Comparison of ENCODE assay signal across 8 mouse cellular contexts in the genomic region with DNA sequence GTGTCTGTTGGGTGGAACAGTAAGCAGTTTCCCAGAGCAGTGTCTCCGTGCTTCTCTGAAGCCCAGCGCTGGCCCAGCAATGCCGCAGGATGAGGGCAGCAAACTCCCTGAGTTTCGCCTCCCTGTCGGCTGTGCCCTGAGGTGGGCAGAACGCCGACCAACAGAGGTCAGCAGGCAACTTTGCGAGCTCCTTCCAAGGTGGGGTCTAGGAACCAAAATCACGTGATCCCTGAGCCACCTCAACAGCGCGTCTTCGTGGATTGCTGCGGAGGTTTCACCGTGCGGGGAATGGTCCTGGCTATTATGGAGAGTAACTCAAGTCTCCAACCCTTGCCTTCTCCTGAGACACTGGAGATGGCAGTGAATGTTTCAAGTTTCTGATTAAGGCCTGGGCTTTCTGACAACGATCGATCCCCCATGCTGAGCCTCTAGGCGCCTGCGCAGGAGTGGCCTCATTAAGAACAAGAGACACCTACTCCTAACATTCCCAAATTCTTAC. TPM values are rescaled to one million over a fixed set of nuclear protein-coding genes. Genes with fewer than 3 reads are reported as not detected.
DNase-seq lines count a peak whose midpoint lies in the region; ATAC-seq and TF ChIP-seq lines count a peak whose summit lies in the region.

No protein-coding gene starts in this region.

- no peak for DNase-seq in kidney, adult 9 months
- peak; percentile 32 for DNase-seq in cerebellum, adult 8-10 months
- DNase-seq in heart, postnatal 0 days (ENCODE audit: low spot score): no peak
- no peak for DNase-seq in liver, embryonic 14.5 days (ENCODE audit: low read depth in 3 of 3, low spot score in 3 of 3)
- no peak for DNase-seq in urinary bladder, adult 18-20 months (ENCODE audit: low spot score in 2 of 2)
- DNase-seq in adrenal gland, postnatal 14 days: no peak

- H3K9me3 ChIP-seq in kidney, embryonic 15.5 days (replicated peaks): no peaks in the 10 kb centered on the region
- H3K9me3 ChIP-seq in heart, postnatal 0 days (replicated peaks; ENCODE audit: control insufficient read depth, low read length): no peaks in the 10 kb centered on the region
- no peaks in the 10 kb centered on the region for H3K9me3 ChIP-seq in liver, embryonic 14.5 days (ENCODE audit: control insufficient read depth, low read length)
- H3K9me3 ChIP-seq in stomach, embryonic 15.5 days: no peaks in the 10 kb centered on the region

- no peak for TF ChIP-seq EP300 in heart, postnatal 0 days (IDR thresholded peaks at IDR 0.05; ENCODE audit: low read depth)
- no peak for TF ChIP-seq EP300 in liver, embryonic 14.5 days (IDR thresholded peaks at IDR 0.05; ENCODE audit: low read depth)

- H3K4me3 ChIP-seq in kidney, embryonic 15.5 days (replicated peaks): peak overlapping the region; percentile 34
- peak overlapping the region; percentile 37 for H3K4me3 ChIP-seq in heart, postnatal 0 days (ENCODE audit: low read depth, low read length)
- H3K4me3 ChIP-seq in liver, embryonic 14.5 days (ENCODE audit: insufficient read depth in 1 of 2, low read depth in 2 of 2, low read length in 2 of 2): peak overlapping the region; percentile 8 to 22; a peak in 1 of 4 replicates
- peak overlapping the region; percentile 20 for H3K4me3 ChIP-seq in stomach, embryonic 15.5 days (replicated peaks)

- no peaks in the 10 kb centered on the region for H3K36me3 ChIP-seq in kidney, embryonic 15.5 days
- no peaks in the 10 kb centered on the region for H3K36me3 ChIP-seq in heart, postnatal 0 days (replicated peaks; ENCODE audit: control insufficient read depth, insufficient read depth, low read length)
- no peaks in the 10 kb centered on the region for H3K36me3 ChIP-seq in liver, embryonic 14.5 days (replicated peaks; ENCODE audit: control insufficient read depth, insufficient read depth, low read depth)
- H3K36me3 ChIP-seq in stomach, embryonic 15.5 days: no peaks in the 10 kb centered on the region

- no peaks in the 10 kb centered on the region for H3K27me3 ChIP-seq in kidney, embryonic 15.5 days
- H3K27me3 ChIP-seq in heart, postnatal 0 days (ENCODE audit: control insufficient read depth, insufficient read depth, low read length): no peaks in the 10 kb centered on the region
- H3K27me3 ChIP-seq in liver, embryonic 14.5 days (ENCODE audit: control insufficient read depth, insufficient read depth, low read length): no peaks in the 10 kb centered on the region
- no peaks in the 10 kb centered on the region for H3K27me3 ChIP-seq in stomach, embryonic 15.5 days (replicated peaks)

- peak; percentile 12; the same call in 1 of the 2 replicates for TF ChIP-seq CTCF in heart, postnatal 0 days (IDR thresholded peaks at IDR 0.05; ENCODE audit: low read depth)
- TF ChIP-seq CTCF in liver, embryonic 14.5 days (IDR thresholded peaks at IDR 0.05; ENCODE audit: low read depth): no peak

- 20% methylated on average over 19 of the region's 19 CpGs for WGBS in kidney, embryonic 15.5 days
- 19% methylated on average over 19 of the region's 19 CpGs for WGBS in heart, postnatal 0 days
- 38% methylated on average over 19 of the region's 19 CpGs for WGBS in liver, embryonic 14.5 days (ENCODE audit: insufficient replicate concordance)
- WGBS in stomach, embryonic 15.5 days: 25% methylated on average over 19 of the region's 19 CpGs

- H3K4me1 ChIP-seq in kidney, embryonic 15.5 days: peaks cover 26% of the 10 kb centered on the region
- no peaks in the 10 kb centered on the region for H3K4me1 ChIP-seq in heart, postnatal 0 days (ENCODE audit: control insufficient read depth, insufficient read depth)
- H3K4me1 ChIP-seq in liver, embryonic 14.5 days (replicated peaks; ENCODE audit: control insufficient read depth in 2 of 2, insufficient read depth in 2 of 2, low read length in 1 of 2): no peaks in the 10 kb centered on the region
- no peaks in the 10 kb centered on the region for H3K4me1 ChIP-seq in stomach, embryonic 15.5 days

- ATAC-seq in kidney, embryonic 15.5 days (replicated peaks; ENCODE audit: low FRiP score): peak; percentile 37; the same call in 1 of the 2 replicates
- no peak for ATAC-seq in heart, postnatal 0 days (ENCODE audit: insufficient read depth, low read depth)
- ATAC-seq in liver, embryonic 14.5 days (ENCODE audit: insufficient read depth): no peak
- 0 out of 2 replicates have a peak, but pooled peaks have one; percentile 17 for ATAC-seq in stomach, embryonic 15.5 days (ENCODE audit: insufficient read depth, low FRiP score, low read depth)

- H3K27ac ChIP-seq in kidney, embryonic 15.5 days: no peak overlapping the region
- H3K27ac ChIP-seq in heart, postnatal 0 days (ENCODE audit: low read depth): no peak overlapping the region
- no peak overlapping the region for H3K27ac ChIP-seq in liver, embryonic 14.5 days
- no peak overlapping the region for H3K27ac ChIP-seq in stomach, embryonic 15.5 days

- peak overlapping the region; percentile 60 for H3K4me2 ChIP-seq in kidney, embryonic 15.5 days
- H3K4me2 ChIP-seq in heart, postnatal 0 days (ENCODE audit: low read depth, low read length): peak overlapping the region; percentile 73
- H3K4me2 ChIP-seq in liver, embryonic 14.5 days (ENCODE audit: low read depth): peak overlapping the region; percentile 49
- H3K4me2 ChIP-seq in stomach, embryonic 15.5 days: peak overlapping the region; percentile 50

- H3K9ac ChIP-seq in kidney, embryonic 15.5 days: no peak overlapping the region
- no peak overlapping the region for H3K9ac ChIP-seq in heart, postnatal 0 days (replicated peaks; ENCODE audit: low read depth, low read length)
- H3K9ac ChIP-seq in liver, embryonic 14.5 days (replicated peaks): no peak overlapping the region
- H3K9ac ChIP-seq in stomach, embryonic 15.5 days: no peak overlapping the region

RNA-seq across cellular contexts. Expression of a gene that starts 23.2 kb away (rescaled TPM):
- 26.4 and 28.2 TPM in 2 replicates for polyA plus RNA-seq in kidney, embryonic 15.5 days (2015; fragmentation: Nextera tagmentation; extraction: Ambion mirVana)
- 20.6 and 22.0 TPM in 2 replicates for total RNA-seq in heart, postnatal 0 days (2014; rRNA removed; ENCODE audit: low replicate concordance)
- 7.0 and 7.4 TPM in 2 replicates for polyA plus RNA-seq in heart, postnatal 0 days (2015; fragmentation: Nextera tagmentation; extraction: Ambion mirVana)
- polyA plus RNA-seq in liver, embryonic 14.5 days (2012; rRNA removed): 9.8 and 12.1 TPM in 2 replicates
- polyA plus RNA-seq in liver, embryonic 14.5 days (2014; fragmentation: Nextera tagmentation; extraction: Ambion mirVana): 7.5 and 10.7 TPM in 2 replicates
- polyA plus RNA-seq in stomach, embryonic 15.5 days (2015; fragmentation: Nextera tagmentation; extraction: Ambion mirVana): 17.2 and 18.7 TPM in 2 replicates
- total RNA-seq in adrenal gland, postnatal 14 days (2021): 93.9 and 105 TPM in 2 replicates

RNA-seq across cellular contexts. Expression of a gene that starts 43.9 kb away (rescaled TPM):
- polyA plus RNA-seq in kidney, embryonic 15.5 days (2015; fragmentation: Nextera tagmentation; extraction: Ambion mirVana): 31.5 and 34.3 TPM in 2 replicates
- 7.3 and 17.4 TPM in 2 replicates for total RNA-seq in heart, postnatal 0 days (2014; rRNA removed; ENCODE audit: low replicate concordance)
- 7.5 and 8.0 TPM in 2 replicates for polyA plus RNA-seq in heart, postnatal 0 days (2015; fragmentation: Nextera tagmentation; extraction: Ambion mirVana)
- 12.2 and 16.5 TPM in 2 replicates for polyA plus RNA-seq in liver, embryonic 14.5 days (2012; rRNA removed)
- 14.1 and 14.4 TPM in 2 replicates for polyA plus RNA-seq in liver, embryonic 14.5 days (2014; fragmentation: Nextera tagmentation; extraction: Ambion mirVana)
- 22.6 and 22.8 TPM in 2 replicates for polyA plus RNA-seq in stomach, embryonic 15.5 days (2015; fragmentation: Nextera tagmentation; extraction: Ambion mirVana)
- total RNA-seq in adrenal gland, postnatal 14 days (2021): 18.5 and 23.5 TPM in 2 replicates

Comparison
In these comparisons a context has a peak if more than half of its experiments do, and no peak if none do; other contexts are left out.
1. ATAC-seq: peak in kidney, embryonic 15.5 days (single experiment) and stomach, embryonic 15.5 days (single experiment); none in heart, postnatal 0 days (single experiment) and liver, embryonic 14.5 days (single experiment).
2. Peak in every context shown above with its lines, with median percentiles within 50 percentile points of each other: H3K4me2 ChIP-seq and H3K4me3 ChIP-seq.